Mouse (Mus musculus): ENCODE results near the gene Usp30.

Usp30 gene

DNA sequence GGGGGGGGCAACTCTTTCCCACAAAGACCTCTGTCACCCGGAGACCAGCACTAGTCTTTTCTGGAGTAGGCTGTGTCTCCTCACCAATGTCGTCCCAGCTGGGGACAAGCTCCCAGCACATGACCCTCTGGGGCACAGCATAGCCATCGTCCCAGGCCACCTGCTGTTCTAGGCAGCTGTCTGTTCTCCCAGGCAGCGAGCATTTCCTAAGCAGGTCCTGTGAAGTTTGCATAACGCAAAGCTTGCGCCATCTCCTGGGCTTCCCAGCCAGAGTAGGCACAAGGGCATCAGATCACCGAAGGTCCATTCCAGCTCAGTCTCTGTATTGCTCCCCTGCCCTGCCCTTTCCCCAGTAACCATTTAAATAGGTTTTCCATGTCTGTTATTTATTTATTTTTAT is 92.0 kb downstream of the Usp30 start:
- no peak for DNase-seq (ENCODE audit: low spot score)

DNA sequence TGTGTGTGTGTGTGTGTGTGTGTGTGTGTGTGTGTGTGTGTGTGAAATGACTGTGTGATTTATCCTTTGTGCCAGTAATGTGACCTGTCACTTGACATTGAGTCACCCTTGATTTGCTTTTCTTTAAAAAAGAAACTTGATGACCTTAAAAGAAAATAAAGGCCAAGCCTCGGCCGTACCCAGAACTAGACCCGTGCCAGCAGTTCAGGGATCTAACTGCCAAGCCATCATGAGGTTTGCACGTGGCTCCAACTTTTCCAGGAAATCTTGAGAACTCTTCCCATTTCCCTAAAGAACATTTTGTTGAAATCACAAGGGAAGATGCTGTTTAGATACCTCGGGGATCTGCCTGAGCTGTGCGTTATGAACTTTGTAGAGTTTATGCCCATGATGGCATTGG is 96.2 kb downstream of the Usp30 start:
- DNase-seq (ENCODE audit: low spot score): no peak

DNA sequence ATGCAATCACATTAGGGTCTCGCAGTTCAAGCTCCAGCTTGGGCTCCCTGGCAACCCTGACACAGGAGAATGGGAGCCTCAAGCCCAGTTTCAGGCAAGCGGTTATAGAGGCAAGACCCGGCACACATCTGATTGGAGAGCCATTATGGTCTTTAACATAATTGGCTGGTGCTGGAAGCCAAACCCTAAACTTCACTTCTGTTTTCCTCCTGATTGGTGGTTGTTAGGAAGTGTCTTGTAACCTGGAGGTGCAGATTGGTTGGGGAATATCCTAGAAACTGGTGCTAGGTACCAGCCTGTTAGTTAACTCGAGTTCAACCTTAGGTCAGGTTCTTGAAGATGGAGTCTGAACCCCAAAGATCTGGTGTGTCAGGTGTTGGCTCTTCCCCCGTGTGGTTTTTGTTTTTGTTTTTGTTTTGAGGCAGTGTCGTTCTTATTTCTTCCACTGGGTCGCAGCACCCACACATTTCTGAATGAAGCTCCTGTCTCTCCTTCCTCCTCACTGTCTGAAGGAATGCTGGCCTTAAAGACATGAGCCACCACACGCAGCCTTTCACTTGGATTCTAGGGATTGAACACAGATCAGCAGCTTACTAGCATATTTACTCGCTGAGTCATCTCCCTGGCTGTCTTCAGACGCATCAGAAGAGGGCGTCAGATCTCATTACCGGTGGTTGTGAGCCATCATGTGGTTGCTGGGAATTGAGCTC is 97.0 kb downstream of the Usp30 start:
- DNase-seq (ENCODE audit: low spot score): no peak

DNA sequence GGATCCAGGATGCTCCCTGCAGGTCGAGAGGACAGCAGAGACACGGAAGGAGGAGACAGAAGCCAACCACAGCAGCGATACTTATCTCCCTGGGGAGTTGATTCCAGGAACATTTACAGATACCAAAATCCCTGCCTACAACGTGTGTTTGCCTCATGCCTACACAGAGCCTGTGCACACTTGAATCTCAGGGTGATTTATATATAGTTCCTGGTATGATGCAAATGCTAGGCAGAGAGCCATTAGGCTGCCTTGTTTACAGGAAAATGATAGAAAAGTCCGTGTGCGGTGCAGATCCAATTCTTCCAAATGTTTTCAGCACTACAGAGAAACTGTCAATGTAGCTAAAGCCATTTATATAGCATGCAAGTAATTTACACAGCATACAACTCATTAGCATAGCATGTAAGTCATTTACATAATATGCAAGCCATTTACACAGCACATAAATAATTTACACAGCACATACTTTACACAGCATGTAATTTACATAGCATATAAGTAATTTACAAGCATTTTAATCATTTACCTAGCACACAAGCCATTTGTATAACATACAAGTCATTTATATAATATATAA is 97.9 kb downstream of the Usp30 start:
- DNase-seq (ENCODE audit: low spot score): no peak

DNA sequence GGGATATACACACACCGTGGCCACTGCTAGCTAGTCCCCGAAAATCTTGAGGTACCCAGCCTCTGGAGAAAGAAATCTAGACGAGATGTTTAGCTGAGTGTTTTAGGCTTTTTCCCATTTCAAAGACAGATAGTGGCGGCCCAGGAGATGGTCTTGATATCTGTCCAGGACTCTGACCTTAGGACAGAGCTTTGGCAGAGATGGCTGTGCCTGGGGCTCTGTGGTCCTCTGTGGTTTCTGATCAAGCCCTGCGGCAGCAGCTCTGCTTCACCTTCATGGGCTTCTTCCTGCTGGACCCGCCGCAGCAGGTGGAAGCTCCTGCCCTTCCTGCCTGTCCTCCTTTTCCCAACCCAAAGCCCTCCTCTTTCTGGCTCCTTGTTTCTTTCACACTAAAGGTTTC is 105.1 kb downstream of the Usp30 start:
- DNase-seq (ENCODE audit: low spot score): no peak

DNA sequence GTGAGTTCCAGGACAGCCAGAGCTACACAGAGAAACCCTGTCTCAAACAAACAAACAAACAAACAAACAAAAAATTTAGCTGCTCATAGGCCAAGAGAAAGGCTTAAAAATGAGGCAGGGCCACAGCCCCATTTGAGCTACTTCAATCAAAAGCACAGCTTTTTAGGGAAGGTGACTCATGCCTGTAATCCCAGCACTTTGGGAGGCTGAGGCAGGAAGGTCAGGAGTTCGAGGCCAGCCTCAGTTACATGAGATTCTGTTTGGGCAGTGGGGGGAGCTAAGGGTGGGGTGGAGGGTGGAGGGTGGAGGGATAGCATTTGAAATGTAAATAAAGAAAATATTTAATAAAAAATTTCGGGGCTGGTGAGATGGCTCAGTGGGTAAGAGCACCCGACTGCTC is 107.7 kb downstream of the Usp30 start:
- DNase-seq (ENCODE audit: low spot score): peak; percentile 37

DNA sequence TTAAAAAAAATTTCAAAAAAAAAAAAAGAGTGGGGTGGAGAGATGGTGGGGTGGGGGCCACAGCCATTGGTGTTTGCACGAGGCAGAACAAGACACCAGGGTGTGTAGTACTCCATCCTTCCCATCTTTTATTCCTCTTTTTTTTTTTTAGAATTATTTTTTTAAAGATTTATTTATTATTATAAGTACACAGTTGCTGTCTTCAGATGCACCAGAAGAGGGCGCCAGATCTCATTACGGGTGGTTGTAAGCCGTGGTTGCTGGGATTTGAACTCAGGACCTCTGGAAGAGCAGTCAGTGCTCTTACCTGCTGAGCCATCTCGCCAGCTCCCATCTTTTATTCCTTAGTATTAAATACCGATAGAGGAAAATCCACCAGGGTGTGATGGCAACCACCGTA is 108.2 kb downstream of the Usp30 start:
- no peak for DNase-seq (ENCODE audit: low spot score)

DNA sequence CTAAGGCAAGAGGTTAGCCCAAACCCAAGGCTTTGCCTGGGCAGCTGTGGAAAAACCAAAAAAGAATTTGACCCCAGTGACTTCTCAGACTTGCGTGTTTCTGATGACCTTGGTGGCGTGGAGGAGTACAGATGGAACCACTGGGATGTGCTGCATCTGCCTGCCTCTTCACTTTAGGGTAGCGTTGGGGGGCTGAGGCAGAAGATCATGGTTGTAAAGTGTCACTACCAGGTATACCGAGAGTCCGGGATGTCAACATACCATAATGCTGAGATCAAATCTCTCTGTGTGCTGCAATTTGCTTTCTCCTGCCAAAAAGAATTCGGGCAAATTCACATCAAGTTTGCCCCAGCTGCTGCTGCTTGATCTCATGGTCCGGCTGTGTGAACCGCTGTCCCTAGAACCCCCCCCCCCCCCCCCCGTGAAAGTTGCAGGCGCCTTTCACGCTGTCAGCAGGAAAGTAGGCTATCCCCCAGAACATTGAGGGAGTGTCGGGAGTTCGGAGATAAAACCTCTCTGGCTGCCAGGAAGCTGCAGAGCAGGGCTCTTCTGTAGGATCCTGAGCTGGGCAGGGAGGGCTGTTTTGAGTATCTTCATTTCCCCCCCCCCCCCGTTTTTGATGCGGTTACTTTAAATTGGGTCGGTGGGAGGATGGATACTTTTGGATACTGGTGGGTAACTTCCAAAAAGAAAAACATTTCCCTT is 108.8 kb downstream of the Usp30 start:
- no peak for DNase-seq (ENCODE audit: low spot score)
